Mouse (Mus musculus): ENCODE results near the gene Gm48552. TPM values are rescaled to one million over a fixed set of nuclear protein-coding genes. Genes with fewer than 3 reads are reported as not detected.

Gene Gm48552
- polyA plus RNA-seq, 1 experiment from 2014 or later: 0.91 TPM

- peak overlapping the region; percentile 32; the same call in 1 of the 2 replicates for H3K4me2 ChIP-seq
- WGBS: 34% methylated on average over 8 of the region's 8 CpGs
- H3K27me3 ChIP-seq: no peaks in the 10 kb centered on the region
- H3K4me1 ChIP-seq (replicated peaks): peaks cover 95% of the 10 kb centered on the region
- H3K9me3 ChIP-seq (replicated peaks): no peaks in the 10 kb centered on the region
- peaks cover 13% of the 10 kb centered on the region for H3K36me3 ChIP-seq
- H3K27ac ChIP-seq: peak overlapping the region; percentile 98
- ATAC-seq (replicated peaks; ENCODE audit: insufficient number of reproducible peaks, insufficient read depth, low FRiP score, low read depth): no peak
- H3K9ac ChIP-seq: no peak overlapping the region
- H3K4me3 ChIP-seq: peak overlapping the region; percentile 4
Measured at GRCm38 (mm10) chr10:81409330-81409729, 20.5 kb downstream of the Gm48552 start.

GRCm38 (mm10) chr10:81410350-81410749 lies 21.5 kb downstream of the Gm48552 start:
- peaks cover 99% of the 10 kb centered on the region for H3K4me1 ChIP-seq (replicated peaks)
- peak overlapping the region; percentile 49 for H3K4me2 ChIP-seq
- WGBS: 62% methylated on average over 4 of the region's 4 CpGs
- H3K36me3 ChIP-seq: peaks cover 8% of the 10 kb centered on the region
- H3K27me3 ChIP-seq: no peaks in the 10 kb centered on the region
- peak overlapping the region; percentile 98 for H3K27ac ChIP-seq
- no peak for ATAC-seq (replicated peaks; ENCODE audit: insufficient number of reproducible peaks, insufficient read depth, low FRiP score, low read depth)
- no peaks in the 10 kb centered on the region for H3K9me3 ChIP-seq (replicated peaks)
- H3K4me3 ChIP-seq: no peak overlapping the region
- no peak overlapping the region for H3K9ac ChIP-seq

- no peak for ATAC-seq (replicated peaks; ENCODE audit: insufficient number of reproducible peaks, insufficient read depth, low FRiP score, low read depth)
- Histone ChIP-seq H3K4me2 (peak overlapping the region; percentile 49), H3K9me3 (replicated peaks) (no peaks in the 10 kb centered on the region), H3K27me3 (no peaks in the 10 kb centered on the region), H3K27ac (peak overlapping the region; percentile 98), H3K4me1 (replicated peaks) (peaks cover 100% of the 10 kb centered on the region), H3K4me3 (no peak overlapping the region), H3K36me3 (peaks cover 2% of the 10 kb centered on the region), H3K9ac (no peak overlapping the region; the same call in 1 of the 2 replicates)
- 63% methylated on average over 9 of the region's 9 CpGs for WGBS
Measured at GRCm38 (mm10) chr10:81410981-81411380, 22.2 kb downstream of the Gm48552 start.

GRCm38 (mm10) chr10:81411471-81412400 lies 22.9 kb downstream of the Gm48552 start:
- Histone ChIP-seq H3K9ac (peak overlapping the region; percentile 37), H3K4me3 (no peak overlapping the region), H3K27me3 (no peaks in the 10 kb centered on the region), H3K4me2 (peak overlapping the region; percentile 49), H3K4me1 (replicated peaks) (peaks cover 100% of the 10 kb centered on the region), H3K9me3 (replicated peaks) (no peaks in the 10 kb centered on the region), H3K27ac (peak overlapping the region; percentile 98), H3K36me3 (no peaks in the 10 kb centered on the region; the same call in 1 of the 2 replicates)
- WGBS: 29% methylated on average over 18 of the region's 18 CpGs
- ATAC-seq (replicated peaks; ENCODE audit: insufficient number of reproducible peaks, insufficient read depth, low FRiP score, low read depth): peak; percentile 47

DNA sequence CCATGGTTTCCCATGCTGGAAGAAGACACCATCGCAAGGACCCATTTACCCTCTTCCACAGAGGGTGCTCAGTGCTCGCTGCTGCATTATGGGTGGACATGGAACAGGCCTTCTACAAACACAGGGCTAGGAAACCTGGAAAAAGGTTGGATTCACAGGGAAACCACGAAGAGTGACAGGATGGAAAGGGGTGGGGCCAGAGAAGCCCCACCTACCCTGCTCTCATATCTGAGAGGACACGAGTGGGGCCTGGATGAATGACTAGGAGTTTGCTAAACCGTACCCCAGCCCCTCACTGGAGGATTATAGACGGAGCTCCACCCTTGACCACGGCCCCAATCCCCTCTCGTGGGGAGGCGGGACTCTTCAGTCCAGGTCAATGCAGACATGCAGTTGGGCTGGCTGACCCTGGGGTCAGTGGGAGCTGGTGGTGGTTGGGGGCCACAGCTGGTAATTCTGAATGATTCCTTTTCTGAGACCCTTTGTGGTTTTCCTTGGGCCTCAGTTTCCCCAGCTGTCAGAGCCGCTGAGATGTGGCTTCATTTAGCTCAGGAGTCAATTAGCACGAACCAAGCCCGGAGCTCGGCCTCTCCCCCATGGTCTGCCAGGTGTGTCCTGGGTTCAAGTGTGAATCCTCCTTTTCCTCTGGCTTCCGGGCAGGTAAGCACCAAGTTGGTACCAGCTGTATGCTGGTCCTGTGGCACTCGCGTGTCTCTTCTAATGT lies 23.9 kb downstream of the Gm48552 start:
- Histone ChIP-seq H3K4me1 (replicated peaks) (peaks cover 100% of the 10 kb centered on the region), H3K4me3 (no peak overlapping the region), H3K9me3 (replicated peaks) (no peaks in the 10 kb centered on the region), H3K4me2 (peak overlapping the region; percentile 49), H3K9ac (peak overlapping the region; percentile 37; the same call in 1 of the 2 replicates), H3K27ac (peak overlapping the region; percentile 98), H3K27me3 (no peaks in the 10 kb centered on the region), H3K36me3 (no peaks in the 10 kb centered on the region)
- 65% methylated on average over 16 of the region's 16 CpGs for WGBS
- ATAC-seq (replicated peaks; ENCODE audit: insufficient number of reproducible peaks, insufficient read depth, low FRiP score, low read depth): no peak

- ATAC-seq (replicated peaks; ENCODE audit: insufficient number of reproducible peaks, insufficient read depth, low FRiP score, low read depth): no peak
- H3K9ac ChIP-seq: no peak overlapping the region
- H3K4me3 ChIP-seq: peak overlapping the region; percentile 7; the same call in 1 of the 2 replicates
- H3K27ac ChIP-seq: peak overlapping the region; percentile 98
- no peaks in the 10 kb centered on the region for H3K36me3 ChIP-seq
- H3K4me1 ChIP-seq (replicated peaks): peaks cover 100% of the 10 kb centered on the region
- no peaks in the 10 kb centered on the region for H3K9me3 ChIP-seq (replicated peaks)
- no peaks in the 10 kb centered on the region for H3K27me3 ChIP-seq
- H3K4me2 ChIP-seq: peak overlapping the region; percentile 44
- 35% methylated on average over 26 of the region's 26 CpGs for WGBS
Measured at GRCm38 (mm10) chr10:81413310-81414261, 24.8 kb downstream of the Gm48552 start.

- H3K9me3 ChIP-seq (replicated peaks): no peaks in the 10 kb centered on the region
- no peak overlapping the region for H3K4me3 ChIP-seq
- peaks cover 98% of the 10 kb centered on the region for H3K4me1 ChIP-seq (replicated peaks)
- H3K27me3 ChIP-seq: no peaks in the 10 kb centered on the region
- ATAC-seq (replicated peaks; ENCODE audit: insufficient number of reproducible peaks, insufficient read depth, low FRiP score, low read depth): no peak
- no peak overlapping the region for H3K4me2 ChIP-seq
- H3K36me3 ChIP-seq: no peaks in the 10 kb centered on the region
- no peak overlapping the region for H3K9ac ChIP-seq
- H3K27ac ChIP-seq: peak overlapping the region; percentile 98
Measured at GRCm38 (mm10) chr10:81414682-81415081, 25.9 kb downstream of the Gm48552 start.

- Histone ChIP-seq H3K4me2 (no peak overlapping the region), H3K9ac (no peak overlapping the region), H3K4me3 (no peak overlapping the region), H3K9me3 (replicated peaks) (no peaks in the 10 kb centered on the region), H3K27ac (peak overlapping the region; percentile 98), H3K27me3 (no peaks in the 10 kb centered on the region), H3K36me3 (peaks cover 2% of the 10 kb centered on the region; the same call in 1 of the 2 replicates), H3K4me1 (replicated peaks) (peaks cover 95% of the 10 kb centered on the region)
- 70% methylated on average over 5 of the region's 5 CpGs for WGBS
- ATAC-seq (replicated peaks; ENCODE audit: insufficient number of reproducible peaks, insufficient read depth, low FRiP score, low read depth): no peak
Measured at GRCm38 (mm10) chr10:81415146-81415545, 26.3 kb downstream of the Gm48552 start.

DNA sequence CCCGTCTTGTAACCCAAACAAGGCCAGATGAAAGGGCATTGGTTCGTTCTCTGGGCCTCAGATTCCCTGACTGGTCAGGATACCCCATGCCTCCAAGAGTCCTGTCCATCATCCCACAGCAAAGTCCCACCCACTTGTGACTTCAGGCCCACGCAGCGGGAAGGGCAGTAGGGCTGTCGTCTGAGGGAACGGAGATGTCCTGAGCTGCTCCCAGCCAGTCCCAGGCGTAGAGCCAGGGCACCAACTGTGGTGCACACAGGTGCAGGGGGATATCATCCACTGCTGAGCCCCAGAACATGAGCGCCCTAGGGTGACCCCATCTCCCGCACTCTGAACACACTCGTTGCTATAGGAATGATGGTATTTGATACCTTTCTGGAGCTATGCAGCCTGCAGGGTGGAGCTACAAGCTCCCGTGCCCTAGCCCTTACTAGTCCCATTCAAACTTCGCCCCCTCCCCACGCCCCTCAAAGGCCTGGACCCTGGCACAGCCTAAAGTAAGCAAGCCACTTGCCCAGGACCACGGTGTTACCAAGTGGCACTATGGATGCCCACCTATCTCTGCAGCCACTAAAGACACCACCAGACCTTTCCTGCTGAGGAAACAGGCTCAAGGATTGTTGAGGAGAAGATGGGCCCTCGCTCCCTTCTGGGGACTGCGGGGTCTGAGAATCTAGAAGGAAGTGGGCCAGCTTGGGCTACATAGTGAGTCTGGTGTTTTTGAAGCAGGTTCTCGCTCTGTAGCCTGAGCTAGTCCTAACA lies 26.9 kb downstream of the Gm48552 start:
- peaks cover 92% of the 10 kb centered on the region for H3K4me1 ChIP-seq (replicated peaks)
- no peak for ATAC-seq (replicated peaks; ENCODE audit: insufficient number of reproducible peaks, insufficient read depth, low FRiP score, low read depth)
- 72% methylated on average over 17 of the region's 17 CpGs for WGBS
- H3K9ac ChIP-seq: no peak overlapping the region
- no peak overlapping the region for H3K4me3 ChIP-seq
- peak overlapping the region; percentile 48 for H3K27ac ChIP-seq
- no peaks in the 10 kb centered on the region for H3K9me3 ChIP-seq (replicated peaks)
- H3K4me2 ChIP-seq: no peak overlapping the region
- H3K36me3 ChIP-seq: peaks cover 7% of the 10 kb centered on the region; the same call in 1 of the 2 replicates
- no peaks in the 10 kb centered on the region for H3K27me3 ChIP-seq

- 3% methylated on average over 26 of the region's 26 CpGs for WGBS
- Histone ChIP-seq H3K36me3 (peaks cover 7% of the 10 kb centered on the region; the same call in 1 of the 2 replicates), H3K4me3 (peak overlapping the region; percentile 34), H3K27me3 (no peaks in the 10 kb centered on the region), H3K9me3 (replicated peaks) (no peaks in the 10 kb centered on the region), H3K27ac (peak overlapping the region; percentile 48), H3K4me2 (peak overlapping the region; percentile 66), H3K9ac (peak overlapping the region; percentile 41), H3K4me1 (replicated peaks) (peaks cover 85% of the 10 kb centered on the region)
- peak; percentile 41 for ATAC-seq (replicated peaks; ENCODE audit: insufficient number of reproducible peaks, insufficient read depth, low FRiP score, low read depth)
Measured at GRCm38 (mm10) chr10:81416581-81417226, 27.9 kb downstream of the Gm48552 start.

Measured in heart, embryonic 15.5 days (tissue).